In genomic region chr8:69625095-69625789, GRCm38 (mm10) we compare ENCODE assay signal across 8 mouse cellular contexts. TPM values are rescaled to one million over a fixed set of nuclear protein-coding genes. Genes with fewer than 3 reads are reported as not detected.
DNase-seq lines count a peak whose midpoint lies in the region; ATAC-seq and TF ChIP-seq lines count a peak whose summit lies in the region.

Gene Zfp868 (minus strand): TSS chr8:69625548.

- TF ChIP-seq CTCF in gastrocnemius, adult 2 months (IDR thresholded peaks at IDR 0.05), result peak; percentile 53
- TF ChIP-seq CTCF in hindbrain, postnatal 0 days (IDR thresholded peaks at IDR 0.05; ENCODE audit: low read depth), result peak; percentile 81
- TF ChIP-seq CTCF in left cerebral cortex, adult 2 months (IDR thresholded peaks at IDR 0.05), result peak; percentile 38

- peak; percentile 99 for DNase-seq in ZHBTc4 (ENCODE audit: low read depth, low spot score)
- DNase-seq in gastrocnemius, adult 2 months, result peak; percentile 98
- DNase-seq in hindbrain, postnatal 0 days (ENCODE audit: low spot score), result peak; percentile 99
- DNase-seq in left cerebral cortex, adult 2 months (ENCODE audit: extremely low spot score in 1 of 2, low spot score in 2 of 2), result peak; percentile 97 to 99
- DNase-seq in right cerebral cortex, adult 2 months (ENCODE audit: low spot score in 2 of 2), result peak; percentile 96 to 97
- peak; percentile 99 for DNase-seq in urinary bladder, postnatal 14 days (ENCODE audit: low spot score)

- no peaks in the 10 kb centered on the region for H3K36me3 ChIP-seq in hindbrain, postnatal 0 days (ENCODE audit: insufficient read depth, low read length)

- H3K4me1 ChIP-seq in hindbrain, postnatal 0 days (ENCODE audit: insufficient read depth, low read length), result 0 out of 2 replicates have a peak, but pooled peaks cover 5% of the 10 kb centered on the region

- H3K9me3 ChIP-seq in hindbrain, postnatal 0 days (ENCODE audit: low read length), result no peaks in the 10 kb centered on the region

- H3K4me2 ChIP-seq in hindbrain, postnatal 0 days (ENCODE audit: low read depth, low read length), result peak within 1 kb of the TSS; percentile 65

- peak within 1 kb of the TSS; percentile 90 for H3K9ac ChIP-seq in hindbrain, postnatal 0 days (replicated peaks; ENCODE audit: low read length)

- H3K27me3 ChIP-seq in hindbrain, postnatal 0 days (ENCODE audit: insufficient read depth, low read length), result no peaks in the 10 kb centered on the region

- ATAC-seq in common myeloid progenitor, adult 5-6 weeks (replicated peaks; ENCODE audit: low read depth, poor library complexity, severe bottlenecking), result peak; percentile 95
- peak; percentile 100 for ATAC-seq in hindbrain, postnatal 0 days
- peak; percentile 98 for ATAC-seq in megakaryocyte, adult 5-6 weeks (ENCODE audit: poor library complexity, severe bottlenecking)

- H3K27ac ChIP-seq in gastrocnemius, adult 2 months, result peak within 1 kb of the TSS; percentile 100
- H3K27ac ChIP-seq in hindbrain, postnatal 0 days, result peak within 1 kb of the TSS; percentile 100
- peak within 1 kb of the TSS; percentile 99 for H3K27ac ChIP-seq in left cerebral cortex, adult 2 months

- H3K4me3 ChIP-seq in gastrocnemius, adult 2 months, result peak within 1 kb of the TSS; percentile 87
- H3K4me3 ChIP-seq in hindbrain, postnatal 0 days (ENCODE audit: low read length), result peak within 1 kb of the TSS; percentile 77
- peak within 1 kb of the TSS; percentile 93 for H3K4me3 ChIP-seq in left cerebral cortex, adult 2 months

- under 1% methylated on average over 41 of the region's 41 CpGs for WGBS in hindbrain, postnatal 0 days

- intact Hi-C loops in gastrocnemius, adult 2 months (cut with DNase I), result loop anchor here (1.0 to 10.0 kb wide), 3 partner anchors 91 to 250 kb away; partner anchors contain the start of gene Zfp963
- intact Hi-C loops in left cerebral cortex, adult 2 months (cut with DNase I), result loop anchor here (1.0 kb wide), 2 partner anchors 29 to 91 kb away; partner anchors contain the start of gene Zfp964

RNA-seq across cellular contexts. Expression of gene Zfp868, which starts in this region (rescaled TPM):
- total RNA-seq in common myeloid progenitor, adult 5-6 weeks (2017), result 13.1 and 28.9 TPM in 2 replicates
- 1 to 10 TPM; 5.7 to 6.2 TPM for total RNA-seq in gastrocnemius, adult 2 months (2021)
- total RNA-seq in hindbrain, postnatal 0 days (2014; rRNA removed), result 23.1 and 23.9 TPM in 2 replicates
- 21.7 and 23.4 TPM in 2 replicates for polyA plus RNA-seq in hindbrain, postnatal 0 days (2015; fragmentation: Nextera tagmentation; extraction: Ambion mirVana)
- total RNA-seq in left cerebral cortex, adult 2 months (2021), result 10 to 100 TPM; 18.9 to 19.7 TPM
- total RNA-seq in megakaryocyte, adult 5-6 weeks (2015), result 22.9 and 23.7 TPM in 2 replicates
- total RNA-seq in megakaryocyte, adult 5-6 weeks (2017), result 14.0 TPM in 2 replicates

Comparison
In these comparisons a context has a peak if more than half of its experiments do, and no peak if none do; other contexts are left out.
1. Peak in every context shown above with its lines: DNase-seq, ATAC-seq, H3K4me3 ChIP-seq and H3K27ac ChIP-seq.